Mouse (Mus musculus) natural killer cell, adult 2 months (primary cell): ENCODE data around the gene Ubald1.

ENCODE experiments used
- DNase-seq, 2 experiments: peaks; one replicate each; pipeline ENCODE4 v3.0.0; 2022; ENCODE audit warnings: low spot score in 2 of 2

Ubald1 gene

GRCm38 (mm10) chr16:4880136-4880825 is at the start of gene Ubald1:
Ubald1 (minus strand) TSS chr16:4880315.
- peak; percentile 96 for DNase-seq

GRCm38 (mm10) chr16:4928474-4928873 is 48.4 kb upstream of the Ubald1 start:
- DNase-seq: no peak

DNA sequence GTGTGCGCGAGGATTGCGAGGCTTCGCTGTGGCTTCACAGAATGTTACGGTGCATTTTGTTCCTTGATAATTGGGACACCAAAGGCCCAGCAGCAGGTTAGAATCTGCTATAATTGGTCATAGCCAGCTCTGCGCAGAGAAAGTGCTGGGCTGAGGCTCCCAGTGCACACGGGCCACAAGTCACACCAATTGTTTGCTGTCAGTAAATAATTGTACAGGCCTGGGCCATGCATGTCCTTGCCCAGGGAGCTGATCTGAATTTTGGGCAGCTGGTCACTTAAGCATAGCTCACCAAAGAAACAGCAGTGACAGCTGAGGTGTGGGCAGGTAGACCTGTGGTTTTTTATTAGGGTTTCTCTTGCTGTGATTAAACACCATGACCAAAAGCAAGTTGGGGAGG is 47.9 kb upstream of the Ubald1 start:
- no peak for DNase-seq

- no peak for DNase-seq
Measured at GRCm38 (mm10) chr16:4923996-4924395, 43.9 kb upstream of the Ubald1 start.

GRCm38 (mm10) chr16:4922481-4922880 is 42.4 kb upstream of the Ubald1 start:
- DNase-seq: peak in 1 of 2 experiments; percentile 12

DNA sequence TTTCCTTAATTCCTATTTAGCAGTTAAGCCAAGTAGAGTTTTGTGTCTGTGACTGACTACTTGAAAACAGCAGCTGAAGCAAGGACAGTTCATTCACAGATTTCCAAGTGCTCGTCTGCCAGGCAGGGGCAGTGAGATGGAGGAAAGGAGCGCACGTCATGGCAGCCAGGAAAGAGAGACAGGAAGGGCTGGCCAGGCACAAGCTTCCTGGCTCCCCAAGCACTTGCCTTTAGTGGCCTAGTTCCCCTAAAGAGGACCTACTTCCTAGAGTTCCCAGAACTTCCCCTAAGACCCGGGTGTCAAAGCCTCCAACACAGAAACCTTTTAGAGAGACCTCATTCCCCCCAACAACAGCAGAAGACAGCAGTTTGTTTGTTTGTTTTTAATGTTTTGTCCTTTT is 40.4 kb upstream of the Ubald1 start:
- DNase-seq: no peak

GRCm38 (mm10) chr16:4916608-4917007 is 36.5 kb upstream of the Ubald1 start:
- DNase-seq: no peak

GRCm38 (mm10) chr16:4915931-4916330 is 35.8 kb upstream of the Ubald1 start:
- DNase-seq: no peak

DNA sequence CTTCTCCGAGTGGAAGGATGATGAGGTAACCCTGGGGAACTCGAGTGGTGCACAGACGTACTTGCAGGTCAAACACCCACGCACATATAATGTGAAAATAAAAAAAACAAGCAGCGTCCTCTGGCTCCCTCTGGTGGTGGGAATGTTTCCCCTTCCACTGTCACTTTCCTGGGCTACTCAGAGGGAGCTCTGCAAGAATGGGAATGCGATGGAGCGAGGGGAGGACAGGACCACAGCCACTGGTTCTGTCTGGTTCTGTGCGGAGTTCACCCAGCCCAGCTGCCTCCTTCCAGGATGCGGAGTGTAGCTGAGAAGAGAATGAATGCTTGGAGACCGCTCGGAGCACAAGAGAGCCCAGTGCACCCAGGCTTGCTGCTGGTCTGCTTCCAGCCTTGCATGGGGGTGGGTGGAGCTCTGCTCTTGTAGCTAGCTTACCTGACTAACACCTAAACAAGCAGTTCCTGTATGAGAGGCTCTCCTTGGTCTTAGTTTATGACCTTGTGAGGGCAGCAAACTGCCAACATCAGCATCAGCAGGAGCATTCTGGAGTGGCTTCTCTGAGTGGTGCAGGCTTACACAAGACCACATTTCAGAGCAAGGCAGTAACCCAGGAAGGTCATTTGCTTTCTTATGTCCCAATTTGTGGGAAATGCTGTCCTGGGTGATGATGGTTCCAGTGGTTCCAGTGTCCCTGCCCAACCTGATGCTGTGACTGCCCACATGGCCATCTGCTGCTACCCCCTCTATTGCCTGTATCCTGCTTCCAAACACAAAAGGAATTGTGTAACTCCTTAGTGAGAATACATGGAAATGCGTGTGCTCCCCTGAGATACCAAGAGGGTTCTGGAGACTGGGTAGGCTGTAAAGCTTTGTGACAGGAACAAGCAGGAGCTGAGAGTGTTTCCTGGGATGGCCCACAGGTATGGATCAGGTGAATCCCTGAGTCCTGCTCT is 33.9 kb upstream of the Ubald1 start:
- DNase-seq: peak; percentile 72 to 84

- peak; percentile 10 to 44 for DNase-seq
Measured at GRCm38 (mm10) chr16:4912907-4913782, 33.0 kb upstream of the Ubald1 start.

DNA sequence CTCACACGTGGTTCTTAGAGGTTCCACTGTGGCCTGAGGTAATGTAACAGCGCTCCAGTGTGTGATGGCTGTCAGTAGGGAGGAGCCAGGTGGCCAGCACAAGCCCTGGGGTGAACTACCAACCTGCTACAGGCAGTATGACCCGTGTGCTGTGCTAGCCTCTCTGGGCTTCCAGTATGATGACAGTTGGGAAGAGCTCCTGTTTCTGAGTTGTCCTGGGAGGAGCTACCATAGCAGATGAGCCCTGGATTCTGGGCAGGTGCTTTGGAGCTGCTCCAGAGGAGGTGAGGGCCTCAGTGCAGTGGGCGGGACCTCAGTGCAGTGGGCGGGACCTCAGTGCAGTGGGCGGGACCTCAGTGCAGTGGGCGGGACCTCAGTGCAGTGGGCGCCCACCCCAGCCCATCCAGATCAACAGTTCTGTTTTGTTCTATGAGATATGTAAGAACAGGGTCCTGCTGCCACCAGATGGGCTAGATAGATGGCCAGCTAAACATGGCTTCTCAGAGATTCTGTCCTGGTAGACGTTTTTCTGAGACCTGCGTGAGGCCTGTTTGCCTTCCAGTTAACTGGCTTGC is 32.0 kb upstream of the Ubald1 start:
- peak; percentile 26 to 55 for DNase-seq

GRCm38 (mm10) chr16:4910758-4911157 is 30.6 kb upstream of the Ubald1 start:
- DNase-seq: no peak

DNA sequence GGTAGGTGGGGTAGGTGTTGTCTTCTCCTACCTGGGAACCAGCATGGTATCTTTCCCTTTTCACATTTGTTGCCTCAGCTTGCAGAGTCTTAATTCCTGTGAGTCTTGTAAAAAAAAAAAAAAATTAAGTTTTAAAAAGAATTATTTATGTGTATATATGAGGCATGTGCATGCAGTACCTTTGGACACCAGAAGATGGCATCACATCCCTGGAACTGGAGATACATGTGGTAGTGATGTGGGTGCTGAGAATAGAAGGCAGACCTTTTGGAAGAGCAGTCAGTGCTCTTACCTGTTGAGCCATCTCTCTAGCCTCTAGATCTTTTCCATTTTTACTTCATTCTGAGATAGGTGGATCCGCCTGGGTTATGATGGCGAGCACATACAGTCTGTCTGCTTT is 29.6 kb upstream of the Ubald1 start:
- peak in 1 of 2 experiments; percentile 26 for DNase-seq

DNA sequence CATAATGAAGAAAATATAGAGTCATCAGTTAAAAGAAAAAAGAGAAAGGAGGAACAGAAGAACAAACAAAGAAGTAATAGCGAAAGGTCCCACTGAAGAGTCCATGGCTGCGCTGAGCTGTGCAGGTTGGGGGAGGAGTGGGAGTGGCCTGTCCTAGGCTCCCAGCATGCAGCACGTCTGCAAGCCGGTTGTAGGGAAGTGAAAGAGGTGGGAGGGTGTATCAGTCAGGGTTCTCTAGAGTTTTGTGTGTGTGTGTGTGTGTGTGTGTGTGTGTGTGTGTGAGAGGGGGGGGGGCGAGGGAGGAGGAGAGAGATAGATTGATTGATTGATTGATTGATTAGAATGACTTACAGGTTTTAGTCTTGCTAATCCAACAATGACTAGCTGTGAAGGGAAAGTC is 27.9 kb upstream of the Ubald1 start:
- peak in 1 of 2 experiments; percentile 60 for DNase-seq

- DNase-seq: no peak
Measured at GRCm38 (mm10) chr16:4907386-4907785, 27.3 kb upstream of the Ubald1 start.

DNA sequence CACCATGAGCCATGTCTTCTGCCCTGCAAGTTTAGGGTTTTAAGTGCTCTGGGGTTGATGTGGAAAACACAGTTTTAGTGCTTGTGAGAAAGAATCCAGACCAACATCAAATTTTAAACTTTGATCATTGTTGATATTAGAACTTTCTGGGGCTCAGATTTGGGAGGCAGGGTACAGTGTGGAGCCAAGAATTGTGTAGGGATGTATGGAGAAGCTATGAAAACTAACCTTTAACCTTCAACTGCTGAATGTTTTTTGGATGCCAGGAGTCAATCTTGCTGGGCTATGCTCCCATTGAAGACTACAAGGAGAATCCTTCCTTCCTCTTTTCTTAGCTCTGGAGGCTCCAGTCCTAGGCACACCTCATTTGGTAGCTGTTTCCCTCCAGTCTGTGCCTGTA is 26.4 kb upstream of the Ubald1 start:
- no peak for DNase-seq

DNA sequence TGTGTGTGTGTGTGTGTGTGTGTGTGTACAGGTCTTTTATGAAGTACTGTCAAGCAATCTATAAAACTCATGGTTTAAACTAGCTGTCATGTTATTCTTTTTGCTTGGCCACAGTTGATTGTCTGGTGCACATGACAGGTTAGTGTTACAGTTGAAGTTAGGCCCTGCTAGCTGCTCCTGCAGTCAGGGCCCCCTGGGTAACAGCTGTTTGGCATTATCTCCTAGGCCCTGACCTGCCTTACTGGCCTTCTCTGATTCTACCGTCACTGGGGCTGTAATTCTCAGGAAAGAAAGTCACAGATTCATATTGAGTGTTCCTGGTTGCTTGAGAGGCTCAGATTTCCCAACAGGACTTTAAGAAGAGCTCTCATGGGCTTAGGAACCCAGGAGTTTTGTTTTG is 25.5 kb upstream of the Ubald1 start:
- no peak for DNase-seq

DNA sequence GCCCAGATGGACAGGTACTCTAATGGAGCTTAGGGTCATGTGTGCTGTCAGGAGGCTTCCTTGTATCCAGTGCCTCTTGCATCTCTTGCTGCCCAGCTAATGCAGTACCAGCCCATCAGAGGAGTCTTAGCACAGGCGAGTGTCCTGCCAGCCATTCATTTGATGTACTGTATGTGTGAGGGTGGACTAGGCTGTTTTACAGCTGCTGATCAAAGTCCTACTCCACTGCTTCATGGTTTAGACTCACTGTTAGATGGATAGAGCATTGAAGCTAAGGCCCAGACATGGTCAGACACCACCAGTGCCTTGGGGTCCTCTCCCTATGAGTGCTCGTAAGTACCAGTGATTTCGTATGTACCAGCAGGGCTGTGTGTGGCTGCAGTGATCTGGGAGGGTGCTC is 24.8 kb upstream of the Ubald1 start:
- no peak for DNase-seq

DNA sequence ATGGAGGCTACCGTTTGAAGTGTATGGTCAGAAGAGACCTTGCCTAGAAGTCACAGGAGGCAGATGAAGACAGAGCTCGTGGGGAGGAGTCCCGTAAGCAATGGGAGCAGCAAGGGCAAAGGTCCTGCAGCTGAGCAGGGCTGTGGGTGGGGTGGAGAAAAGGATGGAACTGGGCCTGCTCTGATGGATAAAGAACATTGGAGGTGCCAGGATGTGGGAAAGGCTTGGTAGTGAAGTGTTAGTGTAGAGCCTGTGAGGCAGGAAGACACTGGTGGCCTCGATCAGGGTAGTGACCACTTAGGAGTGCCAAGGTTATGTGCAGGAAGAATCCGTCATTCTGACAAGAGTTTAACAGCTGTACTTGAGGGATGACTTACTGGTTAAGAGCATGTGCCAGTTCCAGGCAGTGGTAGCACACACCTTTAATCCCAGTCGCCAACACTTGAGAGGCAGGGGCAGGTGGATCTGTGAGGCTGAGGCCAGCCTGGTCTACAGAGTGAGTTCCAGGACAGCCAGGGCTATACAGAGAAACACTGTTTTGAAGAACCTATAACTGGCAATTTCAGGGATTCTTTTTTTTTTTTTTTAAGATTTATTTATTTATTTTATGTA is 23.5 kb upstream of the Ubald1 start:
- no peak for DNase-seq

DNA sequence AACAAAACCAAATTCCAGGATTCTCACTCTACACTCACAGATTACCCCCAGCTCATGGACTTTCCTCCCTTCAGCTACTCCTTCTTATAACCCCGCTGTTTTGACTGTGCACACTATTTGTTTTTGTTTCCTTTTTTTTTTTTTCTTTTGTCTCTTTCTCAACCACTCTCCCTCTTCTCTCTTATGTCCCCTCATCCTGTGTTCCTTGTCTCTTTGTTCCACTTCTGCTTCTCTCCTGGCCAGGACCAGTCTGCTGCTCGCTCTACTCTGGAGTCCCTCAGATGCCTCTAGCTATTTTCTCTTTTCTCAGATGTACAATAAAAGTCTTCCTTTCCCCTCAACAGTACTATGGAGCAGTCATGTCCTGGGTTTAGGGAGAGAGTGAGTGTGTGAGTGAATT is 22.3 kb upstream of the Ubald1 start:
- no peak for DNase-seq

- DNase-seq: no peak
Measured at GRCm38 (mm10) chr16:4901167-4901566, 21.1 kb upstream of the Ubald1 start.
